Comparison of ENCODE assay signal across 20 mouse cellular contexts in the genomic region with DNA sequence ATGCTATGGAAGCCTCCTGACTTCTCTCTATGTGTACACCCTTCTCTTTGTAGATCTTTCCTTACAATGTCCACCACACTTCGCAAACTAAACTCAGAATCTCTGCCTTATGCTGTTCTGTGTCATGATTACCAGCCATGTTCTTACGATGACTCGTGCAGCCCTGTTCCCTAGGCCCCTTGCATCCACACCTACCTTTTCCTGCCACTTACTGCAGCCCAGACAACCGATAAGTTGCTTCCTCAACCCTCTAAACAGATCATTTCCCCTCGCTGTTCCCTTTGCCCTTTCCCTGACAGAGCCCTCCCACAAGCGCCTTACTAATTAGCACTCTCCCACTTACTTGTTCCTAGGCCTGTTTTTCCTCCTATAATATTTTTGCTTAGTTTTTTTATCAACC.
A peak's percentile ranks its signal among the peaks of the same experiment; 100 is the strongest.
DNase-seq lines count a peak whose midpoint lies in the region; ATAC-seq and TF ChIP-seq lines count a peak whose summit lies in the region.
"Had no signal": no experiment of that assay in that cellular context is flagged by ENCODE, and none has a peak within 500 bp of the region (broad histone marks: within the 10 kb centered on the region; RNA-seq: fewer than 3 reads in every experiment).

No protein-coding gene starts in this region.

- no peak overlapping the region for H3K27ac ChIP-seq in liver, embryonic 16.5 days (ENCODE audit: low read length)
- H3K27ac ChIP-seq in liver, postnatal 0 days (ENCODE audit: low read depth): no peak overlapping the region
- H3K27ac ChIP-seq in lung, postnatal 0 days (ENCODE audit: low read length): no peak overlapping the region
- H3K27ac ChIP-seq: embryonic facial prominence, embryonic 12.5 days; forebrain, embryonic 15.5 days; heart, adult 2 months; heart, embryonic 13.5 days; hindbrain, embryonic 10.5 days; hindbrain, embryonic 14.5 days had no signal

- TF ChIP-seq EP300 in liver, postnatal 0 days (IDR thresholded peaks at IDR 0.05; ENCODE audit: low read depth): no peak
- TF ChIP-seq EP300 in lung, postnatal 0 days (IDR thresholded peaks at IDR 0.05): no peak

- no peak overlapping the region for H3K9ac ChIP-seq in liver, embryonic 16.5 days (ENCODE audit: low read depth, low read length)
- H3K9ac ChIP-seq in liver, postnatal 0 days (replicated peaks): no peak overlapping the region
- H3K9ac ChIP-seq in lung, postnatal 0 days (replicated peaks; ENCODE audit: low read depth): no peak overlapping the region
- H3K9ac ChIP-seq: embryonic facial prominence, embryonic 12.5 days; forebrain, embryonic 15.5 days; heart, embryonic 13.5 days; hindbrain, embryonic 14.5 days had no signal

- ATAC-seq in liver, embryonic 16.5 days (ENCODE audit: low read depth): 0 out of 2 replicates have a peak, but pooled peaks have one; percentile 39
- ATAC-seq in liver, postnatal 0 days: no peak
- peak; percentile 67 for ATAC-seq in lung, postnatal 0 days
- ATAC-seq in hematopoietic stem cell, adult 5-6 weeks (replicated peaks in 1 of 2; ENCODE audit: insufficient read depth in 1 of 2, low FRiP score in 2 of 2, low TSS enrichment in 1 of 2, low read depth in 1 of 2, poor library complexity in 2 of 2, severe bottlenecking in 2 of 2): peak; percentile 56
- ATAC-seq in megakaryocyte progenitor cell, adult 5-6 weeks (replicated peaks; ENCODE audit: poor library complexity): peak; percentile 73
- ATAC-seq: forebrain, embryonic 15.5 days had no signal

- H3K4me1 ChIP-seq in liver, embryonic 16.5 days (ENCODE audit: control insufficient read depth, low read depth, low read length): no peaks in the 10 kb centered on the region
- no peaks in the 10 kb centered on the region for H3K4me1 ChIP-seq in liver, postnatal 0 days (ENCODE audit: insufficient read depth)
- no peaks in the 10 kb centered on the region for H3K4me1 ChIP-seq in lung, postnatal 0 days (ENCODE audit: insufficient read depth, low read depth, low read length)

- no peak for TF ChIP-seq CTCF in liver, postnatal 0 days (IDR thresholded peaks at IDR 0.05; ENCODE audit: low read depth)
- no peak for TF ChIP-seq CTCF in lung, postnatal 0 days (IDR thresholded peaks at IDR 0.05)

- H3K27me3 ChIP-seq in liver, embryonic 16.5 days (ENCODE audit: control insufficient read depth, insufficient read depth, low read depth, low read length): no peaks in the 10 kb centered on the region
- H3K27me3 ChIP-seq in liver, postnatal 0 days (ENCODE audit: insufficient read depth, low read length): no peaks in the 10 kb centered on the region
- no peaks in the 10 kb centered on the region for H3K27me3 ChIP-seq in lung, postnatal 0 days (replicated peaks; ENCODE audit: insufficient read depth, low read length)
- H3K27me3 ChIP-seq: embryonic facial prominence, embryonic 12.5 days; forebrain, embryonic 15.5 days had no signal

- 21% methylated on average over 6 of the region's 6 CpGs for WGBS in liver, embryonic 16.5 days (ENCODE audit: insufficient replicate concordance)
- WGBS in liver, postnatal 0 days (ENCODE audit: insufficient replicate concordance): 27% methylated on average over 6 of the region's 6 CpGs
- 45% methylated on average over 6 of the region's 6 CpGs for WGBS in lung, postnatal 0 days

- no peaks in the 10 kb centered on the region for H3K36me3 ChIP-seq in liver, embryonic 16.5 days (ENCODE audit: control insufficient read depth, insufficient read depth)
- no peaks in the 10 kb centered on the region for H3K36me3 ChIP-seq in liver, postnatal 0 days (replicated peaks; ENCODE audit: insufficient read depth, low read length)
- H3K36me3 ChIP-seq in lung, postnatal 0 days (ENCODE audit: insufficient read depth, low read length): no peaks in the 10 kb centered on the region
- H3K36me3 ChIP-seq: embryonic facial prominence, embryonic 12.5 days; forebrain, embryonic 15.5 days; heart, embryonic 13.5 days; hindbrain, embryonic 10.5 days had no signal

- H3K4me3 ChIP-seq in liver, embryonic 16.5 days (ENCODE audit: low read depth, low read length): no peak overlapping the region
- H3K4me3 ChIP-seq in liver, postnatal 0 days (ENCODE audit: low read depth, low read length): no peak overlapping the region
- H3K4me3 ChIP-seq in lung, postnatal 0 days (ENCODE audit: low read depth, low read length): no peak overlapping the region
- H3K4me3 ChIP-seq: embryonic facial prominence, embryonic 12.5 days; forebrain, embryonic 15.5 days; heart, adult 2 months; heart, embryonic 13.5 days; hindbrain, embryonic 10.5 days had no signal

- no peaks in the 10 kb centered on the region for H3K9me3 ChIP-seq in liver, embryonic 16.5 days (replicated peaks; ENCODE audit: control insufficient read depth, low read length)
- no peaks in the 10 kb centered on the region for H3K9me3 ChIP-seq in liver, postnatal 0 days (ENCODE audit: low read length)
- no peaks in the 10 kb centered on the region for H3K9me3 ChIP-seq in lung, postnatal 0 days (ENCODE audit: low read length)
- H3K9me3 ChIP-seq: embryonic facial prominence, embryonic 12.5 days; forebrain, embryonic 15.5 days; heart, embryonic 13.5 days; hindbrain, embryonic 10.5 days had no signal

- DNase-seq in liver, postnatal 0 days: no peak
- DNase-seq in lung, postnatal 0 days (ENCODE audit: low spot score): no peak
- no peak for DNase-seq in lung, adult 18-20 months
- DNase-seq in c-Kit-positive CD71-positive TER-119-positive erythroid progenitor cells, embryonic 14.5 days (ENCODE audit: low spot score): no peak
- DNase-seq: adrenal gland, adult 8-10 months; adrenal gland, postnatal 36 days; cerebellum, adult 11 months; cerebellum, adult 8-10 months; cerebellum, postnatal 14 days; gastrocnemius, postnatal 10 days; heart, adult 2 months; heart, postnatal 14 days had no signal

- no peak overlapping the region for H3K4me2 ChIP-seq in liver, embryonic 16.5 days (ENCODE audit: low read depth, low read length)
- no peak overlapping the region for H3K4me2 ChIP-seq in liver, postnatal 0 days (ENCODE audit: low read depth, low read length)
- H3K4me2 ChIP-seq in lung, postnatal 0 days (replicated peaks; ENCODE audit: low read depth, low read length): no peak overlapping the region
- H3K4me2 ChIP-seq: embryonic facial prominence, embryonic 12.5 days; forebrain, embryonic 15.5 days; heart, embryonic 13.5 days; hindbrain, embryonic 14.5 days had no signal
